Mouse (Mus musculus): ENCODE measurements around the gene Iqsec3. TPM values are rescaled to one million over a fixed set of nuclear protein-coding genes. Genes with fewer than 3 reads are reported as not detected.
"Not testable (repeated sequence)": the region's sequence is repeated elsewhere in the genome, so short reads cannot be mapped to it uniquely, and the experiment has no call there.

The Iqsec3 gene
- total RNA-seq, 2 experiments from 2014 or later, result 0.41 to 0.70 TPM

DNA sequence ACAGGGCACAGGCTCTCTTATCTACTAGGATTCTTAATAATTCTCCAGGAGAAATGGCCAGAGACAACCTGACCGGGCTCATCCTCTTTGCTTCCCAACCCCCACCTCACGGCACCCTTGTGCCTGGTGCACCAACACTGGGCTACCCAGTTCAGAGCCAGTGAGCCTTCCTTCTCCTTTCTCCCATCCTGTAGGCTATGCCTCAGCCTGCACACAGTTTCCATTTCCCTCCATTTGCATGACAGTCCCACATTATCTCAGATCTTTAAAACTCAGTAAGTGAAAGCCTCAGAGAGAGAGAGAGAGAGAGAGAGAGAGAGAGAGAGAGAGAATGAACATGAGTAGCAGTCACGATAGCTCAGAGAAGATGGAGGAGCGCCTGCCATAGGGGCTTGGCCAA, 95.2 kb downstream of the Iqsec3 start:
- no peak for DNase-seq
- no peak for TF ChIP-seq CTCF (IDR thresholded peaks at IDR 0.05)
- no peak overlapping the region for H3K4me3 ChIP-seq
- 0 out of 2 replicates have a peak overlapping the region, but pooled peaks have one; percentile 24 for H3K27ac ChIP-seq
- intact Hi-C loops (cut with DNase I), result no loop called here

DNA sequence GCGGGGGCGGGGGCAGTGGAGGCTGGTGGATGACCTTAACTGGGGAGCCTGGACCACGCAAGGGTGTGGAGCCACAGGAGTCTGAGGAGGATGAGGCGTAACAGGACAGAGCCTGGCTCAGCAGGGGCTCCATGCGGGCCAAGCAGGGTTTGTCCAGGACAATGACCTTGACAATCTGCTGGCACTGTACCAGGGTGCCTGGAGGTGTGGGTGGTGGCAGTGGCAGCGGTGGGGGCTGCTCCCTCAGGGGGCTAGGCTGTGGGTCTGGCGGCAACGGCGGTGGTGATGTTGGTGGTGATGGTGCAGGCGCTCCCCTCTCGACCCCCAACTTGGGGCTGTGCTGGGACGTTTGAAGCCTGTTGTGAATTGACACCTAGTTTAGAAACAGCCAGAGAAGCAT, 97.3 kb downstream of the Iqsec3 start:
- peak; percentile 18 for DNase-seq
- no peak overlapping the region for H3K4me3 ChIP-seq
- TF ChIP-seq CTCF (IDR thresholded peaks at IDR 0.05), result no peak
- intact Hi-C loops (cut with DNase I), result no loop called here
- no peak overlapping the region; the same call in 1 of the 2 replicates for H3K27ac ChIP-seq

DNA sequence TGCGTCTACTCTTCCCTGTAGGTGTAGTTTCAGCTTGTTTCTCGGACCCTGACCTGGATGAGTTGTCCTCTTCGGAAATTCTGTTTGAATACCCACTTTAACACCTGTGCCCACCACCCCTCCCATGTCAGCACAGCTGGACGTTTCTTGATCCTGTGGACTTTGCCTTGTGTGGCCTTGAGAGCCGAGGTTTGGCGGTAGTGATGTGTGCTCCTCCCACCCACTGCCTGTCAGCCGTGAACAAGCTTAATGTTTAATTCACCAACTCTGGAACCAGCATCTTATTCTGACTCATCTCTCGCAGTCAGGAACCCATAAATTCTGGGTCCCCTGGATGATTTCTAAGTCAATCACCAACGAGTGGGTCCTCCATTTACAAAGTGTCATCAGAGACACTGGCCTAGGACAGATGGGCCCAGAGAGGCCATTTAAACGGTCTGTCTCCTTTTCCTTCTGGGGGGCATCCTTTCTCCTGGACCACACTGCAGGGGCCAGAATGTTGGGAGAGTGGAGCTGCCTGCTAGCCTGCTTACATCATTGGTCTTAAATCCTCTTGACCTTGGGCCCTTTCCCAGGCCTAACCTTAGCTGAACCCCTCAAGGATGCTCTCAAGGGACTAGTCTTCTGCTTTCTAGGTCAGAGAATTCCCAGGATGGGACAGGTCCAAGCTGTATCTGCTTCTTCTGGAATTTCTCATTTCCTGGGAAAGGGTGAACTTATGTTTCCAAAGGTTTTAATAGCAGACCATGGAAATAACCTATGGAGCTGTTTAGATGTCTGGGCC, 102.1 kb downstream of the Iqsec3 start:
- intact Hi-C loops (cut with DNase I), result no loop called here
- H3K4me3 ChIP-seq, result no peak overlapping the region
- TF ChIP-seq CTCF (IDR thresholded peaks at IDR 0.05), result no peak
- H3K27ac ChIP-seq, result peak overlapping the region; percentile 68
- DNase-seq, result peak; percentile 31

DNA sequence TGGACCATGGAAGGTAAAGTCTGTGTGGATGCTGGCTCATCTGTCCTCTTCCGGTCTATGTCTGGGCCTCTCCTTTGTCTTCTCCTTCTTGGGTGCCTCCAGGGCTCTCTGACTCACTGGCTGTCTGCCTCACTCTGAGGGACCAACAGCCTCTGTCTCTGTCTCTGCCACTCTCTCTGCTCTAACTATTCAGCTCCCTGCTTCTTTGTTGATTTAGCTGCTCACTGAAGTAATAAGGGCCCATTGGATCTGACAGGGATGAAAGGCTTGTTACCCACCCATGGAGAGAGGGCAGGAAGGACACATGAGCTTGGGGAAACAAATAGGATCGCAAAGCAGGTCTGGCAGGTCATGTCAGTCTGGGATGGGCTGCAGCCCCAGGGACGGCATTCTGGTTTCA, 106.4 kb downstream of the Iqsec3 start:
- Histone ChIP-seq H3K27ac (no peak overlapping the region), H3K4me3 (no peak overlapping the region)
- intact Hi-C loops (cut with DNase I), result loop anchor here (2.0 kb wide), 2 partner anchors 28 to 94 kb away; no protein-coding TSS in a partner anchor
- TF ChIP-seq CTCF (IDR thresholded peaks at IDR 0.05), result no peak
- DNase-seq, result no peak

DNA sequence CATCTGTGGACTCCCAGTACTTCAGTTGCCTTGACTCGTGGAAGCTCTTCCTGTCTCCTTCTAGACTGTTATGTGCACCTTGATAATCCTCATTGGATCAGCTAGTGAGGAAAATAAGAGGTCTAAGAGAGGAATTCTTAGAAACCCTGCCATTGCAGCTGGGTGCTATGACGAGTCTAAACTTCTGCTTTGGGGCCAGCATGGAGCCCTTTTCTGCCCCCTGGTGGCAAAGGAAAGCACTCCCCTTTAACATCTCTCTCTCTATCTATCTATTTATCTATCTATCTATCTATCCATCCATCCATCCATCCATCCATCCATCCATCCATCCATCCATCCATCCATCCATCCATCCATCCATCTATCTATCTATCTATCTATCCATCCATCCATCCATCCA, 106.9 kb downstream of the Iqsec3 start:
- intact Hi-C loops (cut with DNase I), result loop anchor here (2.0 kb wide), 2 partner anchors 28 to 94 kb away; no protein-coding TSS in a partner anchor
- not testable (repeated sequence) for H3K27ac ChIP-seq, H3K4me3 ChIP-seq
- peak; percentile 65 for TF ChIP-seq CTCF (IDR thresholded peaks at IDR 0.05)
- DNase-seq, result peak; percentile 64

DNA sequence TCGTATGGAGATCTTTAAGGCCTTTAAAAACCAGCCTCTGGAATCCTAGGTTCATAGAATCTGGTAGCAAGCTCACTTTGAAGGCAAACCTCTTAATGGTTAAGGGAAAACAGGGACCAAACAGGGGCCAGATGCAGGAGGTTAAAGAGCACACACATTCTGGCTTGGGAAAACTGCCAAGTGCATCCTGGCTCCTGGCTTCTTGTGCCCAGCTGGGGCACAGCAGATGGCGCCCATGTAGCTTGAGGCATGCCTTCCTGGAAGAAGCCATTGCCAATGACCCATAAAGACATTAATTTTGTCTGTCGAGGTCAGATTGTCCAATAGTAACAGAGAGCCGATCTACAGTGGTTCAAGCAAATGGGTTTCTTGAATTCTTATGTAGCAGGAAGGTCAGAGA, 109.5 kb downstream of the Iqsec3 start:
- no peak overlapping the region for H3K4me3 ChIP-seq
- intact Hi-C loops (cut with DNase I), result no loop called here
- DNase-seq, result no peak
- no peak for TF ChIP-seq CTCF (IDR thresholded peaks at IDR 0.05)
- no peak overlapping the region for H3K27ac ChIP-seq

DNA sequence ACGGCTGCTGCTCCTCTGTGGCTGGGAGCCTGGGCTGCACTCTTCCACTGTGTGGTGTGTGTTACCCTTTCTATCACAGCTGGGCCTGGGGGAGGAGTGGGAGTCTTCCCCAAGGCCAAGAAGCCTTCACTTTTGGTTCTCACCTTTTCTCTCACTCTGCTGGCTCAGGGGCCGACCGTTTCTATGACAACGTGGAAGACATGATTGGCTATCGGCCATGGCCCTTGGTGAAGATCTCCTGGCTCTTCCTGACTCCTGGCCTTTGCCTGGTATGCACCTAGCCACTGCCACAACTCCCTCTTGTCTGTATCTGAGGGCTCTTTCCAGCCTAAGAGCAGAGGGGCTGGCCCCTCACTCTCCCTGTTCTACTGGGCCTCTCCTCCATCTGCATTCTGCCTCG, 110.4 kb downstream of the Iqsec3 start:
- no peak overlapping the region for H3K27ac ChIP-seq
- TF ChIP-seq CTCF (IDR thresholded peaks at IDR 0.05), result no peak
- H3K4me3 ChIP-seq, result no peak overlapping the region
- no peak for DNase-seq
- intact Hi-C loops (cut with DNase I), result no loop called here

DNA sequence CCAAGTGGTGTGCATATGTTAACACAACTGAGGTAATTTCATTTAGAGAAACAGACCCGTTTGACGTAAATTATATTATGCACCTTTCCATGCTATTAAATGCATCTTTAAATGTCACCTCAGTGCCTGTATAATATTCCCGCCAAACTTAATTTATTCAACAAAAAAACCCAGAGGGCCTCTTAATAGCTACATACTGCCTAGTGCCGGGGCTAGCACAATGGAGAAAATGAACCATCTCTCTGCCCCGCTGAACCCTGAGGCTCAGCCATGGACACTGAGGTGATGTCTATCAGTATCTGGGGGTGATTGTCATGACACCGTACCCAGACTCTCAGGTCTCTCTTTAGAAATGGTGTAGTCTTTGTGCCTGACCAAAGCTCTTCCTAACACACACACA, 116.2 kb downstream of the Iqsec3 start:
- H3K4me3 ChIP-seq, result no peak overlapping the region
- intact Hi-C loops (cut with DNase I), result no loop called here
- DNase-seq, result no peak
- no peak for TF ChIP-seq CTCF (IDR thresholded peaks at IDR 0.05)
- H3K27ac ChIP-seq, result no peak overlapping the region

DNA sequence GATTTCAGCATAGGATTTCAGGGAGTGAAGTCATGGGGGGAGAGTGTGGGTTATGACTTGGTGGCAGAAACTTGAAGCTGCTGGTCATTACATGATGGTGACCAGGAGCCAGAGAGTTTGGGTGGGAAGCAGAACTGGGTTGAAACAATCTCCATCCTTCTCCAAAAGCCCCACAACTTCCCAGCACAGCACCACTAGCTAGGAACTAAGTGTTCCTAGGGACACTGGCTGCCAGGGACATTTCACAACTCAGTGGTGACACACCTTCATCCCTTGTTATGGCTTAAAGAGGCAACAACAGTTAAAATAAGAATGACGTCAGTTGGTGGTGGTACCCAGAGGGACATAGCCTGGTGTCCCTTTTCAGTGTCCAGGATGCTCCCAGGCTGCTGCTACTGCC, 117.4 kb downstream of the Iqsec3 start:
- Histone ChIP-seq H3K4me3 (no peak overlapping the region), H3K27ac (no peak overlapping the region)
- TF ChIP-seq CTCF (IDR thresholded peaks at IDR 0.05), result no peak
- intact Hi-C loops (cut with DNase I), result no loop called here
- DNase-seq, result peak; percentile 49

DNA sequence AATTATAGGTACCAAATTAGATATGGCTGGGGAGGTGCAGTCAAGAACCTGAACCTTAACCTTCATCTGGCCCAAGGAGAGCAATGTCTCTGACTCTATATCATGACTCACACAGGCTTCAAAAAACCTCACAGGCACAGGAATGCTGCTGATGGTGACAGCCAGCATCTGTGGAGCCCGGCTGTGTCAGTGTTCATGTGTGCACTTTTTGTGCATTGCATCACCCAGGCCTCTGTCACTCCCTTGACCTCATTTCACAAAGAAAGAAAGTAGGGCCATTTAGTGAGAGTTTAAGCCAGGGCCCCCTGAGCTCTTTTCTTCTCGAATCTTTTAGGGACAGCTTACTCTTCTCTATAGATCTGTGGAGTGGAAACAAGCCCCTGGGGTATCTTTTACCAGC, 121.2 kb downstream of the Iqsec3 start:
- H3K4me3 ChIP-seq, result no peak overlapping the region
- DNase-seq, result no peak
- H3K27ac ChIP-seq, result no peak overlapping the region
- no peak for TF ChIP-seq CTCF (IDR thresholded peaks at IDR 0.05)
- intact Hi-C loops (cut with DNase I), result no loop called here

DNA sequence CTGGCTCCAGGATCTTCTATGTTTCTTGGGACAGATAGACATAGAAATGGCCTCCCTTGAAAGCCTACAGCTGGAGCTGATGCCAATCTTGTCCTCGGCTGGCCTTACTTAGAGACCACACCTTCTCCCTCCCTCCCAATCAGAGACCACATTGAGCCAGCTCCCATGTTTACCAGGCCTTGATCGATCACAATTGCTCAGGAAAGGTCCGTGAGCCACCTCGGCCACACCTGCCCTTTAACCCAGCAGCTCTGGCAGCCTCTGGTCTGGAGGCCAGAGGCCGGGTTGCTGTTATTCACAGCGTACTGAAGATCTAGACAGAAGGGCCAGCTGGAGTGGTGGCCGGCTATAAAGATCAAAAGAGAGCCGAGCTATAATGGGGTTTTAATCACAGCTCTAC, 127.0 kb downstream of the Iqsec3 start:
- H3K27ac ChIP-seq, result no peak overlapping the region
- no peak for DNase-seq
- no peak for TF ChIP-seq CTCF (IDR thresholded peaks at IDR 0.05)
- no peak overlapping the region for H3K4me3 ChIP-seq
- intact Hi-C loops (cut with DNase I), result no loop called here

DNA sequence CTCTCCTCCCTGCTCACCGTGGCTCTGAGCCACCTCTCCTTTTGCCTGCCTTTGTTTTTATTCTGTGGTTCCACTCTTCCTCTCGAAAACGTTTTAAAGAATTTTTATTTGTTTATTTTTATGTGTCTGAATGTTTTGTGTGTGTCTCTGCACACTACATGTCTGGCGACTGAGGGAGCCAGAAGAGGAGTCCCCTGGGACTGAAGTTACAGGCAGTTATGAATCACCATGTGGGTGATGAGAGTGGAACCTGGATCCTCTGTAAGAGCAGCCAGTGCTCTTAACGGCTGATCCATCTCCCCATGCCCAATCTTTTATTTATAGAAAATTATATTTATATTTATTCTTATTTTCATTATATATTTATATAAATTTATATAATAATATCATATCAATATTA, 129.1 kb downstream of the Iqsec3 start:
- Histone ChIP-seq H3K4me3 (no peak overlapping the region), H3K27ac (no peak overlapping the region)
- intact Hi-C loops (cut with DNase I), result no loop called here
- DNase-seq, result no peak
- TF ChIP-seq CTCF (IDR thresholded peaks at IDR 0.05), result no peak

DNA sequence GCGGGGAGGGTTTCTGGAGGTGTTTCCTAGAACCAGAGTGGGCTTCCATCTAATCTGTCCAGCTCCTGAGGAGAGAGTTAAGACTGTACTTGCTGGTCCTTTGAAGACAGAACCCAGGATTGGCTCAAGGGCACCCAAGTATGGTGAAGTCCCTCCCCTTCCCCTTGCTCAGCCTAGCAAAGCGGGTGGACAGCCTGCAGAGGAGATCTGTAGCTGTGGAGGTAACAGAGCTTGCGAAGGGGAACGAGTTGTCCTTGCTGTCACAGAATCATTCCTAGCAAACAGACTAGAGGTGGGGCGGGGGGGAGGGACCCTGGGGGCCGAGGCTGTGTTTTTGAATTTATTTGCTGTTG, 129.7 kb downstream of the Iqsec3 start:
- no peak for TF ChIP-seq CTCF (IDR thresholded peaks at IDR 0.05)
- Histone ChIP-seq H3K4me3 (no peak overlapping the region), H3K27ac (no peak overlapping the region)
- no peak for DNase-seq
- intact Hi-C loops (cut with DNase I), result no loop called here
